ENCODE assay signal across 15 mouse cellular contexts in genomic region chr7:109928365-109928764, GRCm38 (mm10).
"Had no signal": no experiment of that assay in that cellular context is flagged by ENCODE, and none has a peak within 500 bp of the region (broad histone marks: within the 10 kb centered on the region; RNA-seq: fewer than 3 reads in every experiment).

No protein-coding gene starts in this region.

- H3K4me3 ChIP-seq: limb, embryonic 15.5 days; liver, embryonic 12.5 days; midbrain, embryonic 10.5 days; neural tube, embryonic 13.5 days had no signal

- H3K27me3 ChIP-seq: limb, embryonic 15.5 days; liver, embryonic 12.5 days; neural tube, embryonic 13.5 days had no signal

- H3K4me2 ChIP-seq: limb, embryonic 15.5 days; liver, embryonic 12.5 days; lung, embryonic 14.5 days; neural tube, embryonic 13.5 days had no signal

- DNase-seq: kidney, adult 11 months; kidney, adult 9 months; kidney, postnatal 36 days; lung, embryonic 14.5 days; lung, postnatal 10 days; lung, postnatal 4 days; midbrain, embryonic 14.5 days; thymus, adult 18-20 months; thymus, postnatal 14 days had no signal

- ATAC-seq: liver, embryonic 12.5 days had no signal

- H3K4me1 ChIP-seq: liver, embryonic 12.5 days had no signal

- H3K9me3 ChIP-seq: limb, embryonic 15.5 days; liver, embryonic 12.5 days; midbrain, embryonic 10.5 days; neural tube, embryonic 13.5 days had no signal

- H3K27ac ChIP-seq: kidney, postnatal 0 days; limb, embryonic 15.5 days; liver, embryonic 12.5 days; midbrain, embryonic 10.5 days; neural tube, embryonic 13.5 days; stomach, postnatal 0 days had no signal

- H3K9ac ChIP-seq: limb, embryonic 15.5 days; liver, embryonic 12.5 days; lung, embryonic 14.5 days; neural tube, embryonic 13.5 days had no signal
